Mouse (Mus musculus) liver, embryonic 16.5 days (tissue): ENCODE data around the gene Cpsf2. TPM values are rescaled to one million over a fixed set of nuclear protein-coding genes. Genes with fewer than 3 reads are reported as not detected.
A peak's percentile ranks its signal among the peaks of the same experiment; 100 is the strongest.

Experiments used
- ATAC-seq: fragments of 200-750 bp; cut with Nextera tagmentation; 2 replicates; pipeline ENCODE4 v1.8.0; 2017; ENCODE audit warnings: low read depth, mild to moderate bottlenecking, moderate number of reproducible peaks, moderate library complexity
- H3K27ac ChIP-seq: fragments of 300-500 bp; sonication (generic); 2 replicates; pipeline ENCODE4 v1.5.1; 2014; ENCODE audit warnings: mild to moderate bottlenecking, low read length
- H3K27me3 ChIP-seq: fragments of 300-500 bp; sonication (generic); 2 replicates; pipeline ENCODE4 v1.6.1; 2014; ENCODE audit warnings: low read depth, low read length, mixed read lengths; ENCODE audit not compliant: control insufficient read depth, insufficient read depth
- H3K36me3 ChIP-seq: fragments of 300-500 bp; sonication (generic); 2 replicates; pipeline ENCODE4 v1.6.1; 2014; ENCODE audit warnings: mild to moderate bottlenecking; ENCODE audit not compliant: control insufficient read depth, insufficient read depth
- H3K4me1 ChIP-seq: fragments of 300-500 bp; sonication (generic); 2 replicates; pipeline ENCODE4 v1.6.1; 2014; ENCODE audit warnings: low read depth, low read length, mixed read lengths; ENCODE audit not compliant: control insufficient read depth
- H3K4me2 ChIP-seq: fragments of 300-500 bp; sonication (generic); 2 replicates; pipeline ENCODE4 v1.6.1; 2014; ENCODE audit warnings: low read depth, low read length, mixed read lengths
- H3K4me3 ChIP-seq: fragments of 300-500 bp; sonication (generic); 2 replicates; pipeline ENCODE4 v1.5.1; 2014; ENCODE audit warnings: low read depth, mild to moderate bottlenecking, low read length
- H3K9ac ChIP-seq: fragments of 300-500 bp; sonication (generic); 2 replicates; pipeline ENCODE4 v1.6.1; 2014; ENCODE audit warnings: low read depth, low read length
- H3K9me3 ChIP-seq: fragments of 300-500 bp; sonication (generic); replicated peaks from 2 replicates; pipeline ENCODE4 v1.6.1; 2016; ENCODE audit warnings: low read length; ENCODE audit not compliant: control insufficient read depth
- WGBS: fragments of 180-500 bp; shearing (Covaris S2); extraction: QIAGEN DNeasy Blood & Tissue Kit; methylation state at CpG from one replicate; pipeline ENCODE4 v1.1.7; 2014; ENCODE audit not compliant: insufficient replicate concordance; 5-methylcytosine and 5-hydroxymethylcytosine counted together
- polyA plus RNA-seq: library from polyadenylated mRNA; unstranded; fragments of >200 nt; fragmentation: Nextera tagmentation; extraction: Ambion mirVana; gene quantifications from 2 replicates; pipeline ENCODE4 v1.2.1, GENCODE M21; 2015

Cpsf2 gene
- polyA plus RNA-seq, 1 experiment from 2014 or later, result 13.6 TPM

GRCm38 (mm10) chr12:101977404-101977915 is 1.7 kb downstream of the Cpsf2 start:
- ATAC-seq, result no peak
- Histone ChIP-seq H3K36me3 (peaks cover 3% of the 10 kb centered on the region; the same call in 1 of the 2 replicates), H3K4me1 (peaks cover 42% of the 10 kb centered on the region), H3K9ac (peak overlapping the region; percentile 89), H3K4me2 (peak overlapping the region; percentile 88), H3K27ac (peak overlapping the region; percentile 73), H3K27me3 (no peaks in the 10 kb centered on the region), H3K9me3 (no peaks in the 10 kb centered on the region), H3K4me3 (peak overlapping the region; percentile 97)
- WGBS, result 57% methylated on average over 10 of the region's 10 CpGs

GRCm38 (mm10) chr12:101978162-101978561 is 2.4 kb downstream of the Cpsf2 start:
- no peak for ATAC-seq
- Histone ChIP-seq H3K4me2 (peak overlapping the region; percentile 88), H3K9me3 (no peaks in the 10 kb centered on the region), H3K36me3 (peaks cover 7% of the 10 kb centered on the region), H3K27me3 (no peaks in the 10 kb centered on the region), H3K27ac (peak overlapping the region; percentile 73), H3K4me1 (peaks cover 39% of the 10 kb centered on the region), H3K4me3 (0 out of 2 replicates have a peak overlapping the region, but pooled peaks have one; percentile 97), H3K9ac (no peak overlapping the region; the same call in 1 of the 2 replicates)
- WGBS, result 18% methylated on average over 5 of the region's 5 CpGs

- no peak overlapping the region for H3K9ac ChIP-seq
- no peaks in the 10 kb centered on the region for H3K27me3 ChIP-seq
- no peak for ATAC-seq
- H3K4me1 ChIP-seq, result peaks cover 39% of the 10 kb centered on the region
- no peak overlapping the region for H3K4me2 ChIP-seq
- peak overlapping the region; percentile 8; the same call in 1 of the 2 replicates for H3K27ac ChIP-seq
- 77% methylated on average over 1 of the region's 1 CpGs for WGBS
- H3K9me3 ChIP-seq, result no peaks in the 10 kb centered on the region
- H3K36me3 ChIP-seq, result peaks cover 11% of the 10 kb centered on the region
- no peak overlapping the region for H3K4me3 ChIP-seq
These were observed 2.8 kb downstream of the Cpsf2 start for GRCm38 (mm10) chr12:101978588-101978987.

GRCm38 (mm10) chr12:101979213-101979750 is 3.5 kb downstream of the Cpsf2 start:
- 35% methylated on average over 8 of the region's 8 CpGs for WGBS
- peak overlapping the region; percentile 61 for H3K27ac ChIP-seq
- H3K4me1 ChIP-seq, result peaks cover 38% of the 10 kb centered on the region
- H3K36me3 ChIP-seq, result peaks cover 16% of the 10 kb centered on the region
- H3K9me3 ChIP-seq, result no peaks in the 10 kb centered on the region
- H3K4me2 ChIP-seq, result no peak overlapping the region; the same call in 1 of the 2 replicates
- H3K27me3 ChIP-seq, result no peaks in the 10 kb centered on the region
- no peak overlapping the region for H3K4me3 ChIP-seq
- no peak for ATAC-seq
- H3K9ac ChIP-seq, result no peak overlapping the region

- H3K4me1 ChIP-seq, result peaks cover 35% of the 10 kb centered on the region
- peak overlapping the region; percentile 61 for H3K27ac ChIP-seq
- ATAC-seq, result peak; percentile 9; the same call in 1 of the 2 replicates
These were observed 4.5 kb downstream of the Cpsf2 start for GRCm38 (mm10) chr12:101980266-101980665.

GRCm38 (mm10) chr12:101981559-101981958 is 5.8 kb downstream of the Cpsf2 start:
- H3K27ac ChIP-seq, result no peak overlapping the region
- H3K27me3 ChIP-seq, result no peaks in the 10 kb centered on the region
- ATAC-seq, result no peak
- H3K4me1 ChIP-seq, result peaks cover 35% of the 10 kb centered on the region
- no peaks in the 10 kb centered on the region for H3K9me3 ChIP-seq
- no peak overlapping the region for H3K9ac ChIP-seq
- H3K4me3 ChIP-seq, result no peak overlapping the region
- no peak overlapping the region for H3K4me2 ChIP-seq
- WGBS, result 79% methylated on average over 2 of the region's 2 CpGs
- H3K36me3 ChIP-seq, result peaks cover 29% of the 10 kb centered on the region

More at GRCm38 (mm10) chr12:101980266-101980665, 4.5 kb downstream of the Cpsf2 start:
- no peak overlapping the region for H3K9ac ChIP-seq
- H3K27me3 ChIP-seq, result no peaks in the 10 kb centered on the region
- peaks cover 26% of the 10 kb centered on the region for H3K36me3 ChIP-seq
- no peak overlapping the region for H3K4me3 ChIP-seq
- WGBS, result 18% methylated on average over 5 of the region's 5 CpGs
- H3K4me2 ChIP-seq, result peak overlapping the region; percentile 12; the same call in 1 of the 2 replicates
- no peaks in the 10 kb centered on the region for H3K9me3 ChIP-seq

GRCm38 (mm10) chr12:101982977-101983376 is 7.2 kb downstream of the Cpsf2 start:
- Histone ChIP-seq H3K4me1 (peaks cover 20% of the 10 kb centered on the region), H3K9me3 (no peaks in the 10 kb centered on the region), H3K4me3 (no peak overlapping the region), H3K36me3 (peaks cover 39% of the 10 kb centered on the region), H3K27ac (no peak overlapping the region), H3K9ac (no peak overlapping the region), H3K4me2 (no peak overlapping the region), H3K27me3 (no peaks in the 10 kb centered on the region)
- 87% methylated on average over 9 of the region's 9 CpGs for WGBS
- no peak for ATAC-seq

- H3K27me3 ChIP-seq, result no peaks in the 10 kb centered on the region
- H3K4me2 ChIP-seq, result no peak overlapping the region
- H3K4me1 ChIP-seq, result peaks cover 7% of the 10 kb centered on the region
- H3K9ac ChIP-seq, result no peak overlapping the region
- peaks cover 54% of the 10 kb centered on the region for H3K36me3 ChIP-seq
- H3K27ac ChIP-seq, result no peak overlapping the region
- H3K4me3 ChIP-seq, result no peak overlapping the region
- WGBS, result 57% methylated on average over 3 of the region's 3 CpGs
- no peak for ATAC-seq
- no peaks in the 10 kb centered on the region for H3K9me3 ChIP-seq
These were observed 9.3 kb downstream of the Cpsf2 start for GRCm38 (mm10) chr12:101985110-101985509.

- WGBS, result 82% methylated on average over 6 of the region's 6 CpGs
- H3K4me3 ChIP-seq, result no peak overlapping the region
- no peak overlapping the region for H3K27ac ChIP-seq
- H3K4me2 ChIP-seq, result no peak overlapping the region
- no peaks in the 10 kb centered on the region for H3K4me1 ChIP-seq
- H3K9ac ChIP-seq, result no peak overlapping the region
- H3K9me3 ChIP-seq, result no peaks in the 10 kb centered on the region
- H3K36me3 ChIP-seq, result peaks cover 71% of the 10 kb centered on the region
- ATAC-seq, result no peak
- no peaks in the 10 kb centered on the region for H3K27me3 ChIP-seq
These were observed 11.9 kb downstream of the Cpsf2 start for GRCm38 (mm10) chr12:101987659-101988058.
